Mouse (Mus musculus) E14TG2a.4 (cell line): Measurements from ENCODE around the gene Shd.

ENCODE experiments used
- H3K27me3 ChIP-seq: 2 replicates; pipeline ENCODE4 v1.6.1; 2014; ENCODE audit warnings: low read length, control low read depth; ENCODE audit not compliant: insufficient read depth
- H3K36me3 ChIP-seq: 2 replicates; pipeline ENCODE4 v1.6.1; 2014; ENCODE audit warnings: low read length, control low read depth; ENCODE audit not compliant: insufficient read depth
- H3K4me1 ChIP-seq: replicated peaks from 2 replicates; pipeline ENCODE4 v1.6.1; 2014; ENCODE audit warnings: low read depth, low read length, control low read depth
- H3K4me3 ChIP-seq: replicated peaks from 2 replicates; pipeline ENCODE4 v1.5.1; 2014; ENCODE audit warnings: mild to moderate bottlenecking, low read length
- H3K9me3 ChIP-seq: 2 replicates; pipeline ENCODE4 v1.6.1; 2014; ENCODE audit warnings: low read length, control low read depth
- CTCF ChIP-seq: conservative IDR thresholded peaks from 2 replicates; pipeline ENCODE4 v1.5.1; 2014; ENCODE audit warnings: low read length
- NANOG ChIP-seq: IDR thresholded peaks from 2 replicates; pipeline ENCODE4 v1.6.1; 2014; ENCODE audit warnings: borderline replicate concordance, low read length, mixed read lengths
- POU5F1 ChIP-seq: IDR thresholded peaks from 2 replicates; pipeline ENCODE4 v1.6.1; 2014; ENCODE audit warnings: low read length, borderline replicate concordance

Shd gene

DNA sequence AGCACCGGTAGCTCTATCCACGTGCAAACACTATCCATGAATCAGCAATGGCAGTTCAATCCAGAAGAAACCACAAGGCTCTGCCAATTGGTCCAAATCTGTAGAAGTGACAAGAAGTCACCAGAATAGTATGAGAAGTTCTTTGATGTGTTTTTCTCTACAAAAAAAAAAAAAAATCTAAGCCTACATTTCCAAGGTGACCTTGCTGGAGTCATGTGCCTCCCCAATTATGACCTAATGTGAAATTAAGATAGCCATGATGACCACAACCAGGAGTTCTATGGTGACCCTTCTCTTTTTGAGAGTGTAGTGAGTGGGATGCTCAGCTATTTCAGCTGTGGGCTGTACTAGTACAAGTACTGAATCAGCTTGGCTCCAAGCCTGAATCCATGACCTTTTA, 20.9 kb upstream of the Shd start, which contains the start of gene Zfp119b:
Zfp119b (minus strand) TSS at position 101 of the 400 bp plus-strand sequence.
- Histone ChIP-seq H3K27me3 (no peaks in the 10 kb centered on the region), H3K9me3 (no peaks in the 10 kb centered on the region), H3K4me1 (peaks cover 63% of the 10 kb centered on the region), H3K4me3 (peak within 1 kb of the TSS; percentile 63), H3K36me3 (no peaks in the 10 kb centered on the region)
- TF ChIP-seq CTCF = no peak
- no peak for TF ChIP-seq POU5F1
- TF ChIP-seq NANOG = no peak

DNA sequence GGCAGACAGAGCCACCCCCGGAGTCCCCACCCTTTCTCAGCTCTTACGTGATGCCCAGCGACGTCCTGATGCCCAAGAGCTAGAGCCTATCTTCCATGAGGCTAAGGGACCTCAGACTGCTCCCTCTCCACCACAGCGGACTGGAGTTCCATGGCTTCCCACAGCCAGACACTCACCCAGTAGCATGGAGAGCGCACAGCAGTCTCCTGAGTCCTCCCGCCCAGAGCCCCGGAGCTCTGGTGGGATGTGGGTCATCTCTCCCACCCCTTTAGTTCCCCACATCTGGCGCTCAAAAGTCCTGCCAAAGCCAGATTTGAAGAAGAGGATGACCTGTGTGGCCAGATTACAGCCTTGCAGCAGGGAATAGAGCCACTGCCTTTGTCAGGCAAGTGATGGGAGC, 19.7 kb upstream of the Shd start:
- Histone ChIP-seq H3K36me3 (no peaks in the 10 kb centered on the region), H3K4me3 (peak overlapping the region; percentile 63), H3K27me3 (no peaks in the 10 kb centered on the region), H3K4me1 (peaks cover 73% of the 10 kb centered on the region), H3K9me3 (no peaks in the 10 kb centered on the region)
- no peak for TF ChIP-seq POU5F1

DNA sequence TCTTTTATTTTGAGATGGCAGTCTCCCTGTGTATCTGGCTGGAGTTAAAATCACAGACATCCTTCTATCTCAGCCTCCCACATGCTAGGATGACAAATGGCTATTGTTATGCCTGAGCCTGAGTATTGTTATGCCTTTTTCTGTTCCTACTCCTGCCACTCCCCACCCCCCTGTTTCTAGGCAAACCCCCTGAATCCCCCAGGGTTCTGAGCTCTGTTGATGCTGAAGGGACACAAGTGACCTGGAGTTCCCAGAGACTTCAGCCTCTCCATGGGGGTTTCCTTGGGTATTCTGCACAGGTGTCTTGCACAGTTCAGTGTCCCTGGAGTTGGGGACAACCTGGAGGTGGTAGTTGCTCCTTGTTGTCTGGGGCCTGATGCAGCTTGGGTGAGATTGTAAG, 18.2 kb upstream of the Shd start:
- peak overlapping the region; percentile 52 for H3K4me3 ChIP-seq
- no peaks in the 10 kb centered on the region for H3K36me3 ChIP-seq
- H3K27me3 ChIP-seq = no peaks in the 10 kb centered on the region
- H3K4me1 ChIP-seq = peaks cover 79% of the 10 kb centered on the region
- H3K9me3 ChIP-seq = no peaks in the 10 kb centered on the region
- TF ChIP-seq NANOG (peak; percentile 34; the same call in 1 of the 2 replicates), POU5F1 (peak; percentile 99), CTCF (no peak)

DNA sequence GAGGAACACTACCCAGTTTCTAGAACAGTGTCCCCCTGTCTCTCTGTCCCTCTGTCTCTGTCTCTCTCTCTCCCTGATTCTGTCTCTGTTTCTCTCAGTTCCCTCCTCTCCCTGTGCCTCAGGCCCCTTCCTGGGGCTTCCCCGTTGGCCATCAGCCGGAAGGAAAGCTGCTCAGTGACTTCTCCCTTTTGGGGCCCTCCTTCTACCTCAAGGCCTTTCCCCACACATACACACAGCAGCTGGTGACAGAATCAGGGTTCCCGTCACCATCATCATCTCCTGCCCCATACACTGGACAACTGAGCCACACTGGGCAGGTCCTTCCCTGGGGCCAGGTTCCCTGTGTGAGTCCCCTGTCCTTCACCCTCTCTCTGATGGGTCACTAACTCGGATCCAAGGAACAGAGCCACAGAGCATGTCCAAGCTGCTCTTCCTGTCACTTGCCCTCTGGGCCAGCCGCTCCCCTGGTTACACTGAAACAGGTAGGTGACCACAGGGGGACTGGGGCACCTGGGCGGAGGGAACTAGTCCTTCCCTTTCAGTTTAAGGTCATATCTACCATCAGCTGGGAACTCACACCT, 17.7 kb upstream of the Shd start, which contains the start of gene Ebi3:
Ebi3 (plus strand) TSS at position 194 of the 581 bp plus-strand sequence.
- H3K4me3 ChIP-seq = peak within 1 kb of the TSS; percentile 63
- H3K9me3 ChIP-seq = no peaks in the 10 kb centered on the region
- H3K36me3 ChIP-seq = no peaks in the 10 kb centered on the region; the same call in 1 of the 2 replicates
- H3K27me3 ChIP-seq = no peaks in the 10 kb centered on the region
- TF ChIP-seq POU5F1 (no peak), CTCF (no peak), NANOG (no peak)
- H3K4me1 ChIP-seq = peaks cover 83% of the 10 kb centered on the region

DNA sequence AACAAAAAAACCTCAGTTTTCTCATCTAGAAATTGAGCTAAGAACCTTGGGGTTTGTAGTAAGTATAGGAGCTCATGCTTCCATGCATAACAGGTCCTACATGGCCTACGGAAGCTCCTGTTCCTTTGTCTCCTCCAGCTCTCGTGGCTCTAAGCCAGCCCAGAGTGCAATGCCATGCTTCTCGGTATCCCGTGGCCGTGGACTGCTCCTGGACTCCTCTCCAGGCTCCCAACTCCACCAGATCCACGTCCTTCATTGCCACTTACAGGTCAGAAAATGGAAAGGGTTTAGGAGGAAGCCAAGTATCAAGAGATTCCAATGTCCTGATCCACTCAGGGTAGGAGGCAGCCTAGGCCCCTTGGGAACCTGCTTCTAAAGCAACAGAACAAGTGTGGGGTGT, 16.5 kb upstream of the Shd start:
- no peaks in the 10 kb centered on the region; the same call in 1 of the 2 replicates for H3K36me3 ChIP-seq
- peak overlapping the region; percentile 70 for H3K4me3 ChIP-seq
- peaks cover 90% of the 10 kb centered on the region for H3K4me1 ChIP-seq
- no peak for TF ChIP-seq NANOG
- TF ChIP-seq POU5F1 = no peak
- no peak for TF ChIP-seq CTCF
- H3K9me3 ChIP-seq = no peaks in the 10 kb centered on the region
- H3K27me3 ChIP-seq = no peaks in the 10 kb centered on the region

DNA sequence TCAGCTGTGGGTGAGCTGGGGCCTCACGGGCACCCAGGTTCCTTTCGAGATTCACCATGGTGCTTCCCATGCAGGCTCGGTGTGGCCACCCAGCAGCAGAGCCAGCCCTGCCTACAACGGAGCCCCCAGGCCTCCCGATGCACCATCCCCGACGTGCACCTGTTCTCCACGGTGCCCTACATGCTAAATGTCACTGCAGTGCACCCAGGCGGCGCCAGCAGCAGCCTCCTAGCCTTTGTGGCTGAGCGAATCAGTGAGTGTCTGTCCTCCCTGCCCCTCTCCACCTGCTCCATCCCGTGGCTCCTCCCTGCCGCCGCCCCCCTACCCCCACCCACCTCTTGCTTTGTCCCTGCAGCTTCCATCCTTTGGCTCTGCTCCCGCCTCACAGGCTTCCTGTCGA, 16.0 kb upstream of the Shd start:
- Histone ChIP-seq H3K27me3 (no peaks in the 10 kb centered on the region), H3K36me3 (no peaks in the 10 kb centered on the region; the same call in 1 of the 2 replicates), H3K9me3 (no peaks in the 10 kb centered on the region), H3K4me1 (peaks cover 90% of the 10 kb centered on the region), H3K4me3 (peak overlapping the region; percentile 70)
- TF ChIP-seq CTCF = no peak
- TF ChIP-seq NANOG = no peak
- TF ChIP-seq POU5F1 = no peak

DNA sequence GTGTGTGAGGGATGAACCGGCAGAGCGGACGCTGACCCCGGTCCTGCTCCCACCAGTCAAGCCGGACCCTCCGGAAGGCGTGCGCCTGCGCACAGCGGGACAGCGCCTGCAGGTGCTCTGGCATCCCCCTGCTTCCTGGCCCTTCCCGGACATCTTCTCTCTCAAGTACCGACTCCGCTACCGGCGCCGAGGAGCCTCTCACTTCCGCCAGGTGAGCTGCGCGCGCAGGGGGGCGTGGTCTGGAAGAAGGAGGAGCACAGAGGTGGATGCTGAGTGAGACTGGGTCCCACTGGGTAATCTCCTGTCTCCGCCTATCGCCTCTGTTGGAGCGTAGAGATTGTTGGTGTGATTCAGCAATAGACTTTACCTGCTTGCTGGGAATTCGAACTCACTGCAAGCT, 14.1 kb upstream of the Shd start:
- no peaks in the 10 kb centered on the region for H3K9me3 ChIP-seq
- no peak for TF ChIP-seq CTCF
- no peak for TF ChIP-seq NANOG
- TF ChIP-seq POU5F1 = no peak
- peaks cover 82% of the 10 kb centered on the region for H3K4me1 ChIP-seq
- no peaks in the 10 kb centered on the region for H3K27me3 ChIP-seq
- peak overlapping the region; percentile 79 for H3K4me3 ChIP-seq
- H3K36me3 ChIP-seq = peaks cover 14% of the 10 kb centered on the region

DNA sequence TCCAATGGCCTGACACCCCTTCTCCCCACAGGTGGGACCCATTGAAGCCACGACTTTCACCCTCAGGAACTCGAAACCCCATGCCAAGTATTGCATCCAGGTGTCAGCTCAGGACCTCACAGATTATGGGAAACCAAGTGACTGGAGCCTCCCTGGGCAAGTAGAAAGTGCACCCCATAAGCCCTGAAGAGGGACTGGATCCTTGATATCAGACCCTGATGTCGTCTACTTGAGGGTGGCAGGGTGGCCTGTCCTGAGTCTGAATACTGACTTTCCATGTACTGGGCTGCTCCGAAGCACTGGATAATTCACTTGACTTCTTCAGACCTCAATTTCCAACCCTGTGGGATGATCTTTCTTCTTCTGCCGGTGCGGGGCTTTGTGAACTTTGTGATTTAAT, 13.7 kb upstream of the Shd start:
- no peaks in the 10 kb centered on the region for H3K27me3 ChIP-seq
- peaks cover 77% of the 10 kb centered on the region for H3K4me1 ChIP-seq
- TF ChIP-seq POU5F1 (no peak), CTCF (no peak), NANOG (no peak)
- peaks cover 19% of the 10 kb centered on the region for H3K36me3 ChIP-seq
- peak overlapping the region; percentile 79 for H3K4me3 ChIP-seq
- H3K9me3 ChIP-seq = no peaks in the 10 kb centered on the region

DNA sequence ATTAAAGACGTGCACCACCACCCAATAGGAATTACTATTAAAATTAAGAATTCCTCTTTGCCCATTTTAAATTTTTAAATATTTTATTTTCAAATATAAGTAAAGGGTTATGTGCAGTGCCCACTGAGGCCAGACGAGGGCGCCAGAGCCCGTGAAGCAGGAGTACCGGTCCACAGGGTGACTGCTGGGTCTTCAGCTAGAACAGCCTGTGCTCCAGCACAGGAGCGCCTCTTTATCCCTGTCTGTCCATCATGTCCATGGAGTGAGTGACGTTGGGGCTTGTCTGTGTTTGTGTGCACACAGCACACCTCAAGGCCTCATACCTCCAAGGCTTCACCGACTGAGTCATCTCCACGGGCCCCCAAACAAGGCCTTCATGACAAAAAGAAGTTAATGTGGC, 13.1 kb upstream of the Shd start:
- TF ChIP-seq POU5F1 = no peak
- TF ChIP-seq CTCF = peak; percentile 97
- Histone ChIP-seq H3K4me1 (peaks cover 72% of the 10 kb centered on the region), H3K4me3 (peak overlapping the region; percentile 84; the same call in 1 of the 2 replicates), H3K36me3 (peaks cover 24% of the 10 kb centered on the region), H3K9me3 (no peaks in the 10 kb centered on the region), H3K27me3 (no peaks in the 10 kb centered on the region)
